Mouse (Mus musculus) spleen, postnatal 14 days (tissue): Measurements from ENCODE around the gene Ryr1.
"Not testable (repeated sequence)": the region's sequence is repeated elsewhere in the genome, so short reads cannot be mapped to it uniquely, and the experiment has no call there.

Experiments
- DNase-seq, 2 experiments: peaks; one replicate each; pipeline ENCODE4 v3.0.0; 2021 to 2022; ENCODE audit warnings: low spot score in 2 of 2

The Ryr1 gene

DNA sequence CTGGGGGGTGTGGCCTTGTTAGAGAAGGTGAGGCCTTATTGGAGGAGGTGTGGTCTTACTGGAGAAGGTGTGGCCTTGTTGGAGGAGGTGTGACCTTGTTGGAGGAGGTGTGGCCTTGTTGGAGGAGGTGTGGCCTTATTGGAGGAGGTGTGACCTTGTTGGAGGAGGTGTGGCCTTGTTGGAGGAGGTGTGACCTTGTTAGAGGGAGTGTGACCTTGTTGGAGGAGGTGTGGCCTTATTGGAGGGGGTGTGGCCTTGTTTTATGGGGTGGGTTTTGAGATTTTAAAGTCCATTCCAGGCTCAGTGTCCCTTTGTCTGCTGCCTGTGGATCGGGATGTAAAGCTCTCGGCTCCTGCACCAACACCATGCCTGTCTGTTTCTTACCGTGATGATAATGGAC is 40.6 kb downstream of the Ryr1 start:
- DNase-seq, result no peak

DNA sequence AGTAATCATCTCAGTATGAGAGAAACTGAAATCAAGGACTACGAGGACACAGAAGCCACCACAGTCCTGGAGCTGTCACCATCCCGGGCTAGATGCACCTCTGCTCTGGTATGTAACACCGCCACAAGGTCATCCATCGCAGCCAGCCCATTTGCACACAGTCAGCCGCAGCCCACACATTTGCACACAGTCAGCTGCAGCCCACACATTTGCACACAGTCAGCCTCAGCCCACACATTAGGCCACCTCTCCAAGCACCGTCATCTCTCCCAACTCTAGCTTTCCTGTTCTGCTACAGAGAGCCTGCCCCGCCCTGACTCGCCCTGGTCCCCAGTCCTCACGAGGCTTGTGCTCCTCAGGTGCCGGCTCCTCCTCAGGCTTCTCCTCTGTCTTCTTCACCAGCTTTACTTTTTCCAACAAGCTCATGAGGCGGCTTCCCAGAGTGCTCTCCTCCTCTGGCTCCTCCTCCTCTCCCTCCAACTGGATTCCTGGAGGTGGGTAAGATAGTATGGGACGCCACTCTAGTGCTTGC is 45.5 kb downstream of the Ryr1 start:
- no peak for DNase-seq

DNA sequence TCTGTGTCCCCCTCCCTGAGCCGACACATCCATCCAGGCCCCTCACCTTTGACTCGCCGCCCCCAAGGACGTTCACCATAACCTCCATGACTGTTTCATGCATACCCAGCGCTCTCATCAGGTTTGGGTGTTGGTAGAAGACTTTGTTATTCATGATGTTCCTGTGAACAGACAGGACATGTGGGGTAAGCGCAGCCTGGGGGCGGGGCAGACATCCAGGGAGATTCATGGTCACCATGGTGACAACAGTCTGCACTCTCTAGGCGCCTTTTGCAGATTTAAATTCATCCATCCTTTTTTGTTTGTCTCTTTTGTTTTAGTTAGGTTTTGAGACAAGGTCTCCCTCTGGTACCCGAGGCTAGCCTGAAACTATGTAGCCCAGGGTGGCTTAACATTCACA is 48.0 kb downstream of the Ryr1 start:
- DNase-seq, result no peak

DNA sequence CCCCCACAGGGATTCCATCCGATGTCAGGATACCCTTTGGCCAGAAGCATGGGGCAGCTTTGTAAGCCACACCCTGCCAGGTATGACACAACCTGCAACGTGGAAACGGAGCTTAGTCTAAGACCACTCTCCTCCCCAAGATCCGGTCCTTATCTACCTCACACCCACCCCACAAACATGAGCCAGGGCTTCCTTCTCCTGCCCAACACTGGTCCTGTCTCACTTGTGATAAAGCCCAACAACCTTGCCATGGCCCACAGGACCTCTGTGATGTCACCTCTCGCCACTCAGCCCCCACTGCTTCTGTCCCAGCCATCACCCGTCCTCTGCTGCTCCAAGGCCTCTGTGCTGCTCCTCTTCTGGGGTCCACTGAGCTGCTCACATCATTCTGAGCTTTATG is 49.8 kb downstream of the Ryr1 start:
- DNase-seq, result no peak

DNA sequence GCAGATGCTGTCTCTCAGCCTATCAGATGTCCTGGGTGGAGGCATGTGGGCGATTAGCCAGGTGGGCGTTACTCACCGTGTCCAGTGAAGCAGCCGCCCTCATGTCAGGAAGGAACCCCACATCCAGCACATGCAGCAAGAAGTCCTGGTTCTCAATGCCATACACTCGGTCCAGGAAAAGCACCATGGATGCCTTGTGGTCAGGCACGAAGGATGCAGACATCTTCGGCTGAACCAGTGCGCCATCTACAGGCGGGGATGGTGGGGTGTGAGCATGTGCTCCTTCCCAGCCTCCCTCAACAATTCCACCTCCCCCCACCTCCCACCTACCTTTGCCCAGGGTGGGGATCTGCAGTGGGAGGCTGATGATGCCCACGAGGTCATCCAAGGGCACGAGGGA is 52.3 kb downstream of the Ryr1 start:
- no peak for DNase-seq

DNA sequence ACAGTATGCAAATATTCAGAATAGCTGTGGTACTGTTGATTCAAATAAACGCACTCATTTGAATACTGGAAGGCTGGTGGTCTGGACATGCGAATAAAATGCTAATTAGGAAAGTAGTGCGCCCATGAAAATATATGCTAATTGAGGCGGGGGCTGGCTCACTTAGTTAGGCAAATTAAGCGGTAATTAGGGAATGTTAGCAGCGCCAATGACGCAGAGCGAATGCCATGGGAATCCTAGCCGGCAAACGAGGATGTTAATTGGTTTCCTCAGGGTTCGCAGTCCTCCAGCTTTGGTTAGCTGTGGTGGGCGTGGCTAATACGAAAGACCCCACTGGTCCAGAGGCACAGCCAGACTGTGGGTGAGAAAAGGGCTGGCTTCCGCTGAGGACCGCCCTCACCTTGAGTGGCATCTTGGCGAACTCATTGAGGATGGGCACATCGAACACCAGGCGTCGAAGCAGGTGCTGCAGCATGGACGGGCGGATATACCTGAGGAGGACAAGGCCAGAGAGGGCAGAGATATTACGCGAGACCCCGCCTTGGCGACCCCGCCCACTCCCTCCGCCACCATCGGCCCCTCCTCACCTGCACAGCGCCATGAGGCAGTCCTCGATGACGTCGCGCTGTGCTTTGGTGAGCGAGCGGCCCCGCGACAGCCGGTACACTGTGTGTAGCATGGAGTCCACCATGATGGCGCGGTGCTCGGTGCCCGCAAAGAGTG is 53.6 kb downstream of the Ryr1 start:
- no peak for DNase-seq

DNA sequence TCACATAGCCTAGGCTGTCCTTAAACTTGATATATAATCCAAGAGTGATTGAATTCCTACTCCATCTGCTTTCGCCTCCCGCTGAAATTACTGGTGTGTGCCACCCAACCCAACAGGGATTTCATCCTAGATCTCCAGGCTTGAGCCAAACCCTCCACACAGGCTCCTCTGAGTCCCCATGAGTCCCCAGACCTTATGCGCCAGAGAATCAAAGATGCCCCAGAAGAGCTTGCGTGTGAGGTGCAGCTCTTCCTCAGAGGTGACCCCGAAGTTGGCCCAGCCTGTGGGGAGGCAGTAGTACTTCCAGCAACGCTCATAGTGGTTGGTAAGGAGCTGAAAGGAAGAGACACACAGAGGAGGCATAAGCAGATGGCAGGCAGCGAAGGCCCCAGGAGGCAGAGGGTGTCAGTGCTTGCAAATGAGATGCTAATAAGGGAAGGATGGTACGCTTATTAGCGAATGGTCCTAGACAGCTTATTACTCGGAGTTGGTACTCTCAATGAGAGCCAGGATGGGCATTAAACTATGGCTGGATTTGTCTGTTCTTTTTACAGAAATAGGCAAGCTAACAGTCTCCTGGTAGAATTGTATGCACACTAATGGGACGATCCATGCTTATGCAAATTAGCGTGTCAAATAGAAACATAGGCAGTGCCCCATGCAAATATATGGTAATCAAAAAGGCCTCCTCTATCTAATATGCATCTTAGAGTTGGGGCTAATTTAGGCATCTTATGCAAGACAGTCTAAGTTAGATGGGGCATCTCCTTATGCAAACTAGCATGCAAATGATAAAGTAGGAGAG is 54.4 kb downstream of the Ryr1 start:
- DNase-seq, result no peak

DNA sequence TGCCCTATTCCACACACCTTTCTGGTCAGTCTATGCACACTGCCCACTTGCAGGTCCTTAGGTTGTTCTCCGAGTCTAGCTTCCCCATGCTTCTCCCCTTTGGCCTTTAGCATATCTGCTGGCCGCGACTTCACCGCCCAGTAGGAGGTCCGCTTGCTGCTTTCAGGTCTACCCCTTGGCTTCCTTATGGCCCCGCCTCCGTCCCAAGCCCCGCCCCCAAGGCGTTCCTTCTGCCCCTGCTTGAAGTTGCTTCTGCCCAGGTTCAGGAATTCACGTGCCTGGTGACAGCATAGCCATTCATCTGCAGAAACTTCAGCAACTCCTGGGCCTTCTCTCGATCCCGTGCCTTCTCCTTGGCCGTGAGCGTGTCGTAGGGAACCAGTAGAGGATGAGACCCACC is 57.2 kb downstream of the Ryr1 start:
- DNase-seq, result no peak

DNA sequence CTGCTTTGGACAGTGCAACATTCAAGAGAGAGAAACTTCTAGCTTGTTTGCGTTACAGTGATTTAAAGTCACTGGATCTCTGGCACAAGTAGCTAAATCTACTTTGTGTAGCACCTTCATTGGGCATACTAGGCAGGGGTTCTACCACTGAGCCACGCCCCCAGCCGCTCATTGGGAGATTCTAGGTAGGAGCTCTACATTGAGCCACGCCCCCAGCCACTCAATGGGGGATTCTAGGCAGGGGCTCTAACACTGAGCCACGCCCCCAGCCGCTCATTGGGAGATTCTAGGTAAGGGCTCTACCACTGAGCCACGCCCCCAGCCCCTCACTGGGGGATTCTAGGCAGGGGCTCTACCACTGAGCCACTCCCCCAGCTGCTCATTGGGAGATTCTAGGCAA is 61.5 kb downstream of the Ryr1 start:
- not testable (repeated sequence) for DNase-seq

DNA sequence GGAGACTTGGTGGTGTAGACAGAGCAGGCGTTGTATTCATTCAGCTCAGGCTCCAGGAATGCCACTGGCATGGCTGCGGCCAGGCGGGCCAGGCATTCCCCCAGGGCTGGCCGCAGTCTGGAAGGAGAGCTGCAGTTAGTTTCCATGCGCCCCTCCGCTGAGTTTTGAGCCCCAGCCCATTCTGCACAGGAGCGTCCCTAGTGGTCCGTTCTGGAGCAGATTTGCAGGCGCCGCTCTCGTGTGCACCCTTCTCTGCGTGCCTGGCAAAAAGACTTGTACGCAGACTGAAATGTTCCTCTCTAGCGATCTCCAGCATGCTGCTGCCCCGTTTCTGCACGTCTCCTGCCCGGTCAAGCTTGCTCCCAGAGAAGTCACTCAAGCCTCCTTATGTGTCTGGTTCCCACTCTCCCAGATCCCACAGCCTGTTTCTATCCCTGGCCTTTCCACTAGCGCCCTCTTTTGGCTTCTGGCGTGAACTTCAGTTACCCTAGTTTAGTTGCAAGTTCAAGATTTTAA is 63.4 kb downstream of the Ryr1 start:
- no peak for DNase-seq

DNA sequence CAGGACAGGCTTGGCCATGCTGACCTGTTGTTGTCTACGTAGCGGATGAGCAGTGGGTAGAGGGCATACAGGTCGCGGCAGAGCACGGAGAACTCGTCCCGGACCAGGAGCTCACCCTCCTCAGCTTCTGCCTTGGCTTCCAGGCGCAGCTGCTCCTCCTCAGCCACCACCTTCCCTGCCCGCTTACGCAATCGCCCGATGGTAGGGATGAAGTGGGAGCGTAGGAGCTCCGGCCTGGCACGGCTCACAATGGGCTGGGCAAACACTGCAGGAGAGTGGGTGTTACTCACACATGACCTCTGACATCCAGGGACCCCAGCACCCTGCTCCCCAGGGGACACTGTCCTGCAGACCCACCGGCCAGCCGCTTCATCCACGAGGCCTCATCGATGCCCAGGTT is 65.5 kb downstream of the Ryr1 start:
- no peak for DNase-seq

DNA sequence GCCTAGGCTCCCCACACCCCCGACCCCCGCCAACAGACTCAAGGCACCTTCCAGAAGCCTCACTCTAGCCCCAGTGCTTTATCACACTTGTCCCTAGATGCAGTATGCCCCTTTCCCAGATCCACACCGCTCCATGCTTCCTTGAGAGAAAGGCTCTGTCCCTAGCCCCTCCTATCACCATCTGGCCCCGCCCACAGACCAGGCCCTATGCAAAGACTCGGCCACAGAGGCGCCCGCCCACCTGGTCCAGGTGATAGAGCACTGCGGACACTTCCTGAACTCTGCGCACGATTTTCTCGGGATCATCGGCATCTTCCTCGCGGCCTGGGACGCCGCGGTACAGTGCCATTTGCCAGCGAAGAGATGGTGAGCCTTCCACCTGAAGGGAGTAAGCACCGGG is 72.2 kb downstream of the Ryr1 start:
- DNase-seq, result no peak

DNA sequence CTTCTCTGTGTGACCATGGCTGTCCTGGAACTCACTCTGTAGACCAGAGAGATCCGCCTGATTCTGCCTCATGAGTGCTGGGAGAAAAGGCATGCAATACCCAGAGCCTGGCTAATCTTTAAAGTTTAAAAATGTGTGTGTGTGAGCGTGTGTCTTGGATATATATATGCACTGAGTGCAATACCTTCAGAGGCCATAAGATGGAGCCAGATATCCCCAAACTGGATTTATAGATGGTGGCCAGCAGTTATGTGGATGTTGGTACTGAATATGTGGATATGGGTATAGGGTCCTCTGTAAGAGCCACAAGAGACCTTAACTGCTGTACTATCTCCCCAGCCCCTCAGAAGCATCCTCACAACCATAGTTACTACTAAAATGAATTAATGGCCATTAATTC is 74.2 kb downstream of the Ryr1 start:
- DNase-seq, result peak in 1 of 2 experiments; percentile 25

DNA sequence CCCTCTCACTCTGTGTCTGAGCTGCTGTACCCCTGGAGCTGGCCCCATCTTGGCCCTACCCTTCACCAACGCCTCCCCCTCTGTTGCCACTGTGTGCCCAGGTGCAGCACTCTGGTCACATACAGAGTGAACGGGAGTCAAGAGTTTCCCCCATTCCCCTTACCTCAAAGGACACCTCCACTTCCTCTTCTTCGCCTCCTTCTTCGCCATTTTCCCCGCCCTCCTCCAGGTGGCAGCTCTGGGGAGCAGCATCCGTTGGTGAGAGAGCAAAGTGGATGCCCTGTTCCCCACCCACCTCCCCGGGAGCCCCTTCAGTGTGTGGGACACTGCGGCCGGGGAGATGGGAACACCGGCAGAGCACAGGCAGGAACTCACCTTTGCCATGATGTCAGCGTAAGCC is 76.4 kb downstream of the Ryr1 start:
- DNase-seq, result no peak

DNA sequence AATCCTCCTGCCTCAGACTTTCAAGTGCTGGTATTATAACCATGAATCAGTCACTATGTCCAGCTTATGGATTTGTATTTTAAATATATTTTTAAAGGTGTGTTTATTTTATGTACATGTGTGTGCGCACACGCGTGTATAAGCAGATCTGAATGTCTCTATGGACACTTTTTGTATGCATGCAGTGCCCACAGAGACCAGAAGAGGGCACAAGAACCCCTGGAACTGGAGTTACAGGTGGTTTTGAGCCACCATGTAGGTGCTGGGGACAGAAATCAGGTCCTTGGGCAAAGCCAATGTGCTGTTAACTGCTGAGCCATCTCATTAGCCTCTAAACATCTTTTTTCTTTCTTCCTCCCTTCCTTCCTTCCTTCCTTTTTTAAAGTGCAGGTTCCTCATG is 76.9 kb downstream of the Ryr1 start:
- no peak for DNase-seq

DNA sequence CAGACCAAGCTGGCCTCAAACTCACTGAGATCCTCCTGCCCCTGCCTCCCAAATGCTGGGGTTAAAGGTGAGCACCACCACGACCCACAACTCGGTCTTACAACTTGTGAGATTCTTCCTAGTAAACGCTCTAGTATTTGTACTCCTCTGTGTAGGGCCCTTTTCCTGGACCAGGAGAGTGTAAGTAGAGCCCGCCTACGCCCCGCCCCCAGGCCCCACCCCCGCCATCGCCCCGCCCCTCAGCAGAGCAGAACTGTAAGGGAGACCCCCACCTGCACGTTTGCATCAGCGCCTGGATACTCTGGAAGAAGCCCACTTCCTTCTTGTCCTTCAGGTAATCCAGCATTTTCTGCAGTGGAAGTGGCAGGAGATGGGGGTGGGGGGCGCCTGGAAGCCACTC is 78.4 kb downstream of the Ryr1 start:
- no peak for DNase-seq

DNA sequence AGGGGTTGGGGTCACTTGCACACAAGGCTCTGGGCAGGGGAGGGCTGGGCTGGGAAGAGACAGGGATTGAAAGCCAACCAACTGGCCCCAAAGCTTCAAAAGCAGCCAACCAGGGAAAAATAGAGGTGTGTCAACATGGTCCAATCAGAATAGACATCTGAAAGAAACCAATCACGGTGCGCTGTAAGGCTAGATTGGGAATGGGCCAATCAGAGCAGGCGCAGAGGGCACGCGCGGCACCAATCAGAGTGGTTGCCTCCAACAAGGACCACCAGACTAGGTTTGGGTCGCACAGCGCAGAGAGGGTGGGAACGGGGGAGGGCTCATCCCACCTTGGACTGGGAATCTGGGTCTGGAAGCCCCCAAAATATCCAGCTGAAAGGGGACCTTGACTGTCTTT is 80.7 kb downstream of the Ryr1 start:
- no peak for DNase-seq

DNA sequence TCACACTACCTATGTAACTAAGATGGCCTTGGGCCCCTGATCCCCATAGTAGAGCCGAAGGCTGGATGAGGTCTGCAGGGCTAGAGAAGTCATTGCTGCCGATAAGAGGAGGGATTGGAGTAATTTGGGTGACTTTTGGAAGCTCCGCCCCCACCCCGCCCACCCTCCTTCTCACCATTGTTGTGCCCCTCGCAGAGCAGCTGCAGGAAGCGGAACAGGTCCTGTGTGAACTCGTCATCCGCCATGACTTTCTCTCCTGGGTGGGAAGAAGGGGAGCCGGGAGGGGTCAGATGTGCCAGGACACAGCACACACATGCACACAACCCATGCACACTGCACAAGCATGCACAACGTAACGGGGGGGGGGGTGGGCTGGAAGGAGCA is 81.3 kb downstream of the Ryr1 start:
- no peak for DNase-seq

DNA sequence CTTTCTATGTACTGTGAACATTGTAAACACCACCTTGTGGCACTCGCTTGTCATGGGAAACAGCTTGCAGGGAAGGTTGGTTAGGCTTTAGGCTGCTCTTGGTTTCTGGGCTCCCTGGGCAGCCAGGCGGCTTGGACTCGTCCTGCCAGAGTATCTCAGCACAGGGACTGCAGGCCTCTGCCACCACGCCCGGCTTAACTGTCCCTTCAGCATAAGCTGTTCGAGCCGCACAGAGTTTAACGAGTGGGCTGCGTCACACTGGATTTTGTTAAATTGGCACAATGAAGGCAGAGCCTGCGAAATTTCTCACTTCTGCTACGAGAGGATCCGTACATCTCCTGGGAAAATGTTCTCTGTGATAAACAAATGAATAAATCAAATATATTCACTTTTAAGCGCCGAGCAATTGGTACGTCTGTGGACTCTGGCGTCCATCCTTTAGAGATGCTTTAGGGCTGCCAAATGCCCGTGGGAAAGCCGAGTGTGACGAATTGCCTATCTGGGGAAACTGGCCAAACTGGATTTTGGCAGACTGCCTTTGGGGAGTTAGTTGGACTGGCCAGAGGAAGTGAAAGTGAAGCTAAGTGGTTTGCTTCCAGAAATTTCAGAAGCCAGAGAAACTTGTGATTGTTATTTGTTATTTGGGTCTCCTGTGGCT is 81.8 kb downstream of the Ryr1 start:
- DNase-seq, result no peak

DNA sequence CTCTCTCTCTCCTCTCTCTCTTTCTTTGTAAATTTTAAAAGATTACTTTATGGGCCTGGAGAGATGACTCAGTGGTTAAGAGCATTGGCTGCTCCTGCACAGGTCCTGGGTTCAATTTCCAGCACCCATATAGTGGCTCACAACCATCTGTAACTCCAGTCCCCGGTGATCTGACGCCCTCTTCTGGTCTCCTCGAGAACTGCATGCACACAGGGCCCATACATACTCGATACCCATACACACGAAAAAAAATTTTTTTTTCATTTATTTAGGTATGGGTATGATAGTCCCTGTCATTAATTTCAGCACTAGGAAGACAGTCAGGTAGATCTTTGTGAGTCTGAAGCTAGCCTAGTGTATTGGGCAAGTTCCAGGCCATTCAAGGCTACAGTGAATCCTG is 83.8 kb downstream of the Ryr1 start:
- DNase-seq, result no peak

DNA sequence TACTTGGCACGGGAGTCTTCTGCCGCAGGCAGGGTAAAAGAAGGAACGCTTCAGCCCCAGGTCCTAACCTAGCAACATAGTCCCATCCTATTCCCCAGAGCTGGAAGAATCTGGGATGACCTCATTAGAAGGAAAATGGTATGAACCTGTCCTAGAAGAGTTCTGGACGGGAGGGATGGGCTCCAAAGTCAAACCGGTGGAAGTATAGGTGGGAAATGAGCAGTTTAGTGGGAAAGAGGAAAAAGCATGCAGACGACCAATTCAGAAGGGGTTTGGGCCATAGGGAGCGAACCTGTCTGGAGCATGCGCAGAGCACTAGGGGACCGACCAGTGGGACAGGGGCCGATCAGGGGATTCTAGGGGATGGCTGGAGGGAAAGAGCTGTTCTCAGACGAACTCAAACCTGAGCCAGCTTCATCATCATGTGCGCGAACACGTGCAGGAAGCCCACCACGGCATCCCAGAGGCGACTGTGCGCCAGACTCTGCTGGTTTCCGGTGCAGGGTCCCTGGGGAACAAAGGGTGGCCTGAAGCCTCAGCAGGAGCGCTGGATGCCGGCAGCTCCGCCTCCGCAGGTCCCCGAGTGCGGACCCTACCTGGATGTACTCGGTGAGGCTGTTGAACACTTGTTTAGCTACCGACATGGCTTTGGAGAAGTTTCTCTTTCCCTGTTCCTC is 84.9 kb downstream of the Ryr1 start:
- no peak for DNase-seq

DNA sequence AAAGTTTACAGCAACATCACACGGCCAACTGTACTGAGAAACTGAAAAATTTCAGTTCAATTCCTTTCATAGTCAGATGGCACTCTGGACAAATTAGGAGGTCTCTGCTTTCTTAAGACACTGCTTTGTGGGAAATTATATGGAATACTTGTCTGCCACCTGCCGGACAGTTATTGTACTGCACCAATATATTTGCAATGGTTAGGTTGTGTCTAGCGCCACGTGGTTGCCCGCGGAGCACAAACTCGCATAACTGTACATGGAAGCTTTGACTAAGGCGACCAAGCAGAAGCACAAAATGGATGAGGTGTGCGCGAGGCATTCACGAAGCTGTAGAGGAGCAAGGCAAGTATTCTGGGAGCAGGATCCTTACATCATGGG is 85.4 kb downstream of the Ryr1 start:
- peak; percentile 69 to 86 for DNase-seq
